Mouse (Mus musculus) layer of hippocampus, adult 2 months (tissue): ENCODE results near the gene Ctbp1. TPM values are rescaled to one million over a fixed set of nuclear protein-coding genes. Genes with fewer than 3 reads are reported as not detected.

Experiments used
- DNase-seq, 2 experiments: peaks; one replicate each; pipeline ENCODE4 v3.0.0; 2022; ENCODE audit warnings: low spot score in 2 of 2
- H3K27ac ChIP-seq: fragments of 200-600 bp; 2 replicates; pipeline ENCODE4 v1.8.1; 2022
- H3K4me3 ChIP-seq: fragments of 200-600 bp; 2 replicates; pipeline ENCODE4 v1.8.1; 2022; ENCODE audit warnings: mild to moderate bottlenecking
- CTCF ChIP-seq: fragments of 200-600 bp; conservative IDR thresholded peaks from 2 replicates; pipeline ENCODE4 v1.8.1; 2022; ENCODE audit warnings: antibody characterized with exemption, mild to moderate bottlenecking, moderate library complexity
- total RNA-seq, 2 experiments: library from RNA; stranded (reverse); gene quantifications; 2 replicates each; pipeline ENCODE4 v1.2.3; 2021

The Ctbp1 gene
- total RNA-seq, 2 experiments from 2014 or later = 285 to 286 TPM

GRCm38 (mm10) chr5:33218746-33219449 lies 55.9 kb downstream of the Ctbp1 start:
- no peak overlapping the region for H3K27ac ChIP-seq
- TF ChIP-seq CTCF = peak; percentile 40
- no peak overlapping the region for H3K4me3 ChIP-seq
- no peak for DNase-seq

- no peak for TF ChIP-seq CTCF
- H3K4me3 ChIP-seq = no peak within 1 kb of the TSS
- H3K27ac ChIP-seq = no peak within 1 kb of the TSS
- DNase-seq = no peak
Measured at GRCm38 (mm10) chr5:33218081-33218480, 56.7 kb downstream of the Ctbp1 start, which contains the start of gene Spon2. Gene Spon2, minus strand, starts transcription at chr5:33218455.

- DNase-seq = no peak
- no peak overlapping the region for H3K4me3 ChIP-seq
- H3K27ac ChIP-seq = no peak overlapping the region
- no peak for TF ChIP-seq CTCF
Measured at GRCm38 (mm10) chr5:33217663-33218062, 57.1 kb downstream of the Ctbp1 start.

GRCm38 (mm10) chr5:33214723-33215122 lies 60.1 kb downstream of the Ctbp1 start:
- H3K27ac ChIP-seq = no peak overlapping the region
- H3K4me3 ChIP-seq = no peak overlapping the region
- DNase-seq = no peak
- TF ChIP-seq CTCF = no peak

DNA sequence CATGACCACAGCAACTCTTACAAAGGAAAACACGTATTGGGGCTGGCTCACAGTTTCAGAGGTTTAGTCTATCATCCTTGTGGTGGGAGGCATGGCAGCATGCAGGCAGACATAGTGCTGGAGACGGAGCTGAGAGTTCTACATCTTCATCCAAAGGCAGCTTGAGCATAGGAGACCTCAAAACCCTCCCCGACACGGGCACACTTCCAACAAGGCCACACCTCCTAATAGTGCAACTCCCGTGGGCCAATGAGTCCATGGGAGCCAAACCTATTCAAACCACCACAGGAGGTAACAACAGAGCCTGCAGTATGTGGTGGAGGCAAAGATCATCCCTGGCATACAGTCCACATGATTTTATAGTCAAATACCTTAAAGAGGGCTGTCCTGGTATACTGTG lies 63.5 kb downstream of the Ctbp1 start:
- no peak for DNase-seq
- H3K27ac ChIP-seq = no peak overlapping the region
- TF ChIP-seq CTCF = no peak
- H3K4me3 ChIP-seq = no peak overlapping the region

- H3K4me3 ChIP-seq = no peak overlapping the region
- H3K27ac ChIP-seq = no peak overlapping the region
- no peak for DNase-seq
- TF ChIP-seq CTCF = no peak
Measured at GRCm38 (mm10) chr5:33210515-33210914, 64.3 kb downstream of the Ctbp1 start.

DNA sequence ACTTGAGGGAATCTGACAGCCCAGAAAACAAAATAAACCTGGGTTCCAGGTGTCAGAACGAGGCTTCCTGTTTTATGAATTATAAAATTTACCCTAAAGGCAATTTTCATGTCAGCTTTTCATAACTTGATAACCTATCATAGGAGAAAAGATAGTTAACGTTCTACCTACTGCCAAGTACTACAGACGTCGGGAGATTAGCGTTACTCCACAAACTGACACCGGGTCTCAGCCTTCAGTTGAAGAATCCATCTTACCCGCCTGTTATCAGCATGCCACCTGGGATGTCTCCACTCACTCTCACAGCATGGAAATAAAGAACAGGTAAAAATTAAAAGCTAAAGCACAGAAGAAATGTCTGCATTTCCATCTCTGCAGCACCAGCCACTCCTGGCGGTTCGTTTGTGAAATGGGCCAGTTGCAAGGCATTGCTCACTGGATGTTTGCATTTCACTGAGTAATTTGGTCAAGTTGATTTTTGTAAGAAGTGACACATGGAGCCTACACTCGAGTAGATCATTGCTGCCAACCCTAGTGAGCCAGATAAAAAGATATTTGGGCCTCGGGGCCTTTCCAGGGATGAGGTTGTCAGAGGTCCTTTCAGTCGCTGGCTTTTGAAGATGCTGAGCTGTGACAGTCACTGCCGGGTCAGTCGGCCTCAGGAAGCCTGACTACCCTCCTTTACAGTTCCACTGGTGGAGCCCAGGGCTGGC lies 66.1 kb downstream of the Ctbp1 start:
- DNase-seq = no peak
- Histone ChIP-seq H3K4me3 (no peak overlapping the region), H3K27ac (no peak overlapping the region)
- no peak for TF ChIP-seq CTCF

- no peak overlapping the region for H3K4me3 ChIP-seq
- DNase-seq = no peak
- no peak for TF ChIP-seq CTCF
- no peak overlapping the region for H3K27ac ChIP-seq
Measured at GRCm38 (mm10) chr5:33207136-33207535, 67.7 kb downstream of the Ctbp1 start.

- Histone ChIP-seq H3K27ac (no peak overlapping the region), H3K4me3 (no peak overlapping the region)
- no peak for TF ChIP-seq CTCF
- no peak for DNase-seq
Measured at GRCm38 (mm10) chr5:33206328-33206727, 68.5 kb downstream of the Ctbp1 start.

DNA sequence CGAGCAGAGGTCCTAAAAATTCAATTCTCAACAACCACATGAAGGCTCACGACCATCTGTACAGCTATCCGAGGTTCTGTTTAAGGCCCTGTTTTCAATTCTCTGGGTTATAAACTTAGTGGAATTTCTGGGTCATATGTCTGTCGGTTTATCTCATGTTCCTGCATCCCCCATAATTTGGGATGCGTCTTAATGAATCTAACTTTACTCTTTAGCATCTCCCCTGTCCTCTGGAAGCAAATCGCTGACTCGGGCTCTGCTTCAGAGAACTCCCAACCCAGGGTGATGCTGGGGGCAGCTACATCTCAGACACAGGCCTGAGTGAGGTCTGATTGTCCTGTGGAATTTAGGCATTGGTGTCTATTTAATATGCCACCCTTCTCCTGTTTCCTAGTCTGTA lies 70.5 kb downstream of the Ctbp1 start:
- no peak for TF ChIP-seq CTCF
- Histone ChIP-seq H3K4me3 (no peak overlapping the region), H3K27ac (no peak overlapping the region)
- no peak for DNase-seq

- TF ChIP-seq CTCF = peak; percentile 93
- peak; percentile 76 to 85 for DNase-seq
- Histone ChIP-seq H3K4me3 (no peak overlapping the region), H3K27ac (no peak overlapping the region)
Measured at GRCm38 (mm10) chr5:33203691-33204242, 71.0 kb downstream of the Ctbp1 start.

- no peak for DNase-seq
- Histone ChIP-seq H3K27ac (no peak overlapping the region), H3K4me3 (no peak overlapping the region)
- TF ChIP-seq CTCF = no peak
Measured at GRCm38 (mm10) chr5:33203171-33203565, 71.6 kb downstream of the Ctbp1 start.

DNA sequence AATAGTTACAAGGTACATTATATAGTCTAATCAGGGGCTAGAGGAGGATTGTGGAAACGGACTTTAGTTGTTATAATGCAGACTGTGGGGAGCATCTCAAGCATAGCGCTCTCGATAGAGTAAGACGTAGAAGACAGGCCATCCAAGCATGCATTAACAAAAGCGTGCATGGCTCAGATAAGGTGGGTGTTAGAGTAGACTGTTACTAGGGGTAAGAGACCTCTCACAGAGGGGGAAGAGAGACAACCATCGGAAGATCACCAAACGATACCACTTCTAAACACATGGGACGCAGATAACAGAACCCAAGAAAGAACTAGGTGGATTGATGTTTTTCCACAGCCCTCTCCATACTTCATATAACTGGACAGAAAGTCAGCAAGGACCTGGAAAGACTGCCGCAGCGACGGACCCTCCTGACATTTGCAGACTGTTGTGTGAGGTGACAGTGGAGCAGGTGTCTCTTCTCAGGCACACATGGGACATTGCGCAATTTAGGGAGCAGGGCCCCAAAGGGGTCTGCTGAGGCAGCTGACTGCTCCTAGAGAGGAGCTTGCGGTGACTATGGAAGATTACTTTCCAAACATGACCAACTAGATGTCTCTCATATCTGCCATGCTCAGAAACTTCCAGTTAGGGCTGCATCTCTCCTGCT lies 72.2 kb downstream of the Ctbp1 start:
- no peak for DNase-seq
- no peak for TF ChIP-seq CTCF
- H3K27ac ChIP-seq = no peak overlapping the region
- H3K4me3 ChIP-seq = no peak overlapping the region
